In the genomic region with DNA sequence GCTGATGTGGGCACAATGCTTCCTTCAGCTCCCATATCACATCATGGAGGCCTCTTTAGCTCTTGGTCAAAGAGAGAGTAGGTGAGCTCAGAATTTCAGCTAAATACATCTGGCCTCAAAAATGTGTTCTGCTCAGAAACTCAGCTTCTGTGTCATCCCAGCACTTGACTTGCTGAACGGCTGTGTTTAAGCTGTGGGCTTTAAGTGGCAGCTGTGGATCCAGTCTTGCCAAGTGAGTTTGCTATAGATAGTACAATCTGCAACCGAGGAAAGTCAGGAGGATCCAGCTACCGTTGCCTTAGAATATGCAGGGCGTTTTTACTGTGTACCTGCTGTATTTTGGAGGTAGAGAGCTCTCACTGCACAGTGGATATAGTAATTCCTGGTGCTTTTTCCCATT, we compare ENCODE assay signal across 14 mouse cellular contexts. TPM values are rescaled to one million over a fixed set of nuclear protein-coding genes. Genes with fewer than 3 reads are reported as not detected.
DNase-seq lines count a peak whose midpoint lies in the region; ATAC-seq and TF ChIP-seq lines count a peak whose summit lies in the region.
"Had no signal": no experiment of that assay in that cellular context is flagged by ENCODE, and none has a peak within 500 bp of the region (broad histone marks: within the 10 kb centered on the region; RNA-seq: fewer than 3 reads in every experiment).

No protein-coding gene starts in this region.

- H3K9ac ChIP-seq in embryonic facial prominence, embryonic 14.5 days (ENCODE audit: low read depth, low read length) = no peak overlapping the region
- no peak overlapping the region for H3K9ac ChIP-seq in heart, embryonic 16.5 days (ENCODE audit: low read length)
- H3K9ac ChIP-seq in lung, embryonic 14.5 days = no peak overlapping the region
- no peak overlapping the region for H3K9ac ChIP-seq in limb, embryonic 15.5 days
- H3K9ac ChIP-seq: midbrain, embryonic 12.5 days had no signal

- no peak overlapping the region for H3K4me2 ChIP-seq in embryonic facial prominence, embryonic 14.5 days (ENCODE audit: low read depth, low read length)
- H3K4me2 ChIP-seq in heart, embryonic 16.5 days (ENCODE audit: low read depth, low read length) = no peak overlapping the region
- no peak overlapping the region for H3K4me2 ChIP-seq in lung, embryonic 14.5 days
- no peak overlapping the region for H3K4me2 ChIP-seq in limb, embryonic 15.5 days
- H3K4me2 ChIP-seq: midbrain, embryonic 12.5 days had no signal

- ATAC-seq in embryonic facial prominence, embryonic 14.5 days (ENCODE audit: low read depth) = no peak; the same call in 1 of the 2 replicates
- 0 out of 2 replicates have a peak, but pooled peaks have one; percentile 6 for ATAC-seq in heart, embryonic 16.5 days (replicated peaks; ENCODE audit: extremely low read depth, insufficient read depth, low FRiP score)
- ATAC-seq in lung, embryonic 14.5 days (ENCODE audit: insufficient read depth) = 0 out of 2 replicates have a peak, but pooled peaks have one; percentile 3
- ATAC-seq in limb, embryonic 15.5 days (ENCODE audit: insufficient number of reproducible peaks, low FRiP score, low TSS enrichment, low read depth) = no peak

- H3K4me1 ChIP-seq in embryonic facial prominence, embryonic 14.5 days (ENCODE audit: control insufficient read depth, insufficient read depth, low read length) = no peaks in the 10 kb centered on the region
- H3K4me1 ChIP-seq in embryonic facial prominence, embryonic 10.5 days = no peaks in the 10 kb centered on the region
- H3K4me1 ChIP-seq in heart, embryonic 16.5 days (ENCODE audit: control insufficient read depth, insufficient read depth, low read length) = peaks cover 15% of the 10 kb centered on the region
- H3K4me1 ChIP-seq in lung, embryonic 14.5 days (ENCODE audit: insufficient read depth) = no peaks in the 10 kb centered on the region
- peaks cover 13% of the 10 kb centered on the region for H3K4me1 ChIP-seq in limb, embryonic 15.5 days

- WGBS in embryonic facial prominence, embryonic 14.5 days = 82% methylated on average over 4 of the region's 4 CpGs
- WGBS in embryonic facial prominence, embryonic 10.5 days = 93% methylated on average over 4 of the region's 4 CpGs
- 39% methylated on average over 4 of the region's 4 CpGs for WGBS in heart, embryonic 16.5 days
- 74% methylated on average over 4 of the region's 4 CpGs for WGBS in lung, embryonic 14.5 days
- WGBS in limb, embryonic 15.5 days = 69% methylated on average over 4 of the region's 4 CpGs

- peak; percentile 19 for DNase-seq in embryonic facial prominence, embryonic 14.5 days (ENCODE audit: low spot score)
- DNase-seq in embryonic facial prominence, embryonic 10.5 days (ENCODE audit: low spot score) = no peak
- DNase-seq in heart, adult 8-10 months (ENCODE audit: low spot score) = no peak
- DNase-seq in lung, embryonic 14.5 days = no peak
- no peak for DNase-seq in lung, postnatal 25 days (ENCODE audit: low spot score)
- no peak for DNase-seq in adrenal gland, adult 2 months
- DNase-seq: cerebellum, adult 18-20 months; gastrocnemius, postnatal 14 days had no signal

- H3K4me3 ChIP-seq in embryonic facial prominence, embryonic 14.5 days (ENCODE audit: low read depth, low read length) = no peak overlapping the region
- H3K4me3 ChIP-seq in embryonic facial prominence, embryonic 10.5 days = no peak overlapping the region
- H3K4me3 ChIP-seq in heart, embryonic 16.5 days (ENCODE audit: low read length) = no peak overlapping the region
- H3K4me3 ChIP-seq in lung, embryonic 14.5 days (ENCODE audit: low read depth, low read length) = no peak overlapping the region
- H3K4me3 ChIP-seq in limb, embryonic 15.5 days = no peak overlapping the region
- H3K4me3 ChIP-seq: erythroblast, embryonic 14.5 days; midbrain, embryonic 12.5 days; myocyte had no signal

- peaks cover 100% of the 10 kb centered on the region for H3K36me3 ChIP-seq in embryonic facial prominence, embryonic 14.5 days (ENCODE audit: control insufficient read depth, insufficient read depth, low read length)
- H3K36me3 ChIP-seq in embryonic facial prominence, embryonic 10.5 days (replicated peaks) = peaks cover 100% of the 10 kb centered on the region
- peaks cover 53% of the 10 kb centered on the region for H3K36me3 ChIP-seq in heart, embryonic 16.5 days (ENCODE audit: control insufficient read depth, insufficient read depth)
- H3K36me3 ChIP-seq in lung, embryonic 14.5 days (ENCODE audit: insufficient read depth) = peaks cover 99% of the 10 kb centered on the region
- peaks cover 86% of the 10 kb centered on the region for H3K36me3 ChIP-seq in limb, embryonic 15.5 days

- no peak overlapping the region for H3K27ac ChIP-seq in embryonic facial prominence, embryonic 14.5 days (replicated peaks; ENCODE audit: low read depth, low read length)
- no peak overlapping the region for H3K27ac ChIP-seq in embryonic facial prominence, embryonic 10.5 days (replicated peaks)
- H3K27ac ChIP-seq in heart, embryonic 16.5 days (ENCODE audit: low read length) = peak overlapping the region; percentile 56
- H3K27ac ChIP-seq in lung, embryonic 14.5 days (ENCODE audit: low read depth) = peak overlapping the region; percentile 54
- peak overlapping the region; percentile 29 for H3K27ac ChIP-seq in limb, embryonic 15.5 days
- H3K27ac ChIP-seq: midbrain, embryonic 12.5 days had no signal

- H3K27me3 ChIP-seq in embryonic facial prominence, embryonic 14.5 days (replicated peaks; ENCODE audit: control insufficient read depth, insufficient read depth, low read length) = no peaks in the 10 kb centered on the region
- H3K27me3 ChIP-seq in embryonic facial prominence, embryonic 10.5 days (replicated peaks; ENCODE audit: low read depth, poor library complexity, severe bottlenecking) = no peaks in the 10 kb centered on the region
- no peaks in the 10 kb centered on the region for H3K27me3 ChIP-seq in heart, embryonic 16.5 days (ENCODE audit: control insufficient read depth, insufficient read depth, low read length)
- no peaks in the 10 kb centered on the region for H3K27me3 ChIP-seq in lung, embryonic 14.5 days (ENCODE audit: insufficient read depth, low read length)
- H3K27me3 ChIP-seq in limb, embryonic 15.5 days = no peaks in the 10 kb centered on the region
- H3K27me3 ChIP-seq: CH12.LX; midbrain, embryonic 12.5 days had no signal

- no peak for TF ChIP-seq CTCF in lung, embryonic 14.5 days (IDR thresholded peaks at IDR 0.05; ENCODE audit: low read depth)

- H3K9me3 ChIP-seq in embryonic facial prominence, embryonic 14.5 days (ENCODE audit: control insufficient read depth, low read length) = no peaks in the 10 kb centered on the region
- H3K9me3 ChIP-seq in embryonic facial prominence, embryonic 10.5 days = no peaks in the 10 kb centered on the region
- no peaks in the 10 kb centered on the region for H3K9me3 ChIP-seq in heart, embryonic 16.5 days (replicated peaks; ENCODE audit: control insufficient read depth, low read length)
- H3K9me3 ChIP-seq in lung, embryonic 14.5 days (ENCODE audit: low read depth, low read length) = no peaks in the 10 kb centered on the region
- no peaks in the 10 kb centered on the region for H3K9me3 ChIP-seq in limb, embryonic 15.5 days
- H3K9me3 ChIP-seq: midbrain, embryonic 12.5 days had no signal

RNA-seq across cellular contexts. Expression of gene Patz1, which starts 13.7 kb away (rescaled TPM):
- 35.3 and 41.0 TPM in 2 replicates for polyA plus RNA-seq in embryonic facial prominence, embryonic 14.5 days (2014; fragmentation: Nextera tagmentation; extraction: Ambion mirVana)
- 91.5 and 96.8 TPM in 2 replicates for polyA plus RNA-seq in embryonic facial prominence, embryonic 10.5 days (2016; fragmentation: Nextera tagmentation; extraction: Ambion mirVana)
- polyA plus RNA-seq in heart, embryonic 16.5 days (2015; fragmentation: Nextera tagmentation; extraction: Ambion mirVana) = 25.7 and 26.3 TPM in 2 replicates
- 10 to 100 TPM; 21.3 to 33.6 (median 25.4) TPM for total RNA-seq in heart, adult 8-10 months (2022)
- 60.7 and 61.3 TPM in 2 replicates for polyA plus RNA-seq in lung, embryonic 14.5 days (2014; fragmentation: Nextera tagmentation; extraction: Ambion mirVana)
- polyA plus RNA-seq in limb, embryonic 15.5 days (2015; fragmentation: Nextera tagmentation; extraction: Ambion mirVana) = 28.4 and 32.3 TPM in 2 replicates
- 10 to 100 TPM; 19.7 to 30.4 TPM for total RNA-seq in adrenal gland, adult 2 months (2021)
- polyA plus RNA-seq in adrenal gland, adult 2 months (2012; rRNA removed) = 73.0 and 73.9 TPM in 2 replicates

RNA-seq across cellular contexts. Expression of gene Pik3ip1, which starts 27.8 kb away (rescaled TPM):
- polyA plus RNA-seq in embryonic facial prominence, embryonic 14.5 days (2014; fragmentation: Nextera tagmentation; extraction: Ambion mirVana) = 14.4 and 16.2 TPM in 2 replicates
- 7.3 and 11.2 TPM in 2 replicates for polyA plus RNA-seq in embryonic facial prominence, embryonic 10.5 days (2016; fragmentation: Nextera tagmentation; extraction: Ambion mirVana)
- polyA plus RNA-seq in heart, embryonic 16.5 days (2015; fragmentation: Nextera tagmentation; extraction: Ambion mirVana) = 40.9 and 41.1 TPM in 2 replicates
- 10 to 100 TPM; 37.3 to 67.8 (median 56.9) TPM for total RNA-seq in heart, adult 8-10 months (2022)
- 6.4 and 8.5 TPM in 2 replicates for polyA plus RNA-seq in lung, embryonic 14.5 days (2014; fragmentation: Nextera tagmentation; extraction: Ambion mirVana)
- 15.6 and 17.9 TPM in 2 replicates for polyA plus RNA-seq in limb, embryonic 15.5 days (2015; fragmentation: Nextera tagmentation; extraction: Ambion mirVana)
- total RNA-seq in adrenal gland, adult 2 months (2021) = 10 to 100 TPM in 1 of 2 experiments, 1 to 10 TPM in 1; 8.0 to 14.0 TPM
- 40.3 and 43.3 TPM in 2 replicates for polyA plus RNA-seq in adrenal gland, adult 2 months (2012; rRNA removed)

RNA-seq across cellular contexts. Expression of gene Drg1, which starts 36.2 kb away (rescaled TPM):
- 177 and 190 TPM in 2 replicates for polyA plus RNA-seq in embryonic facial prominence, embryonic 14.5 days (2014; fragmentation: Nextera tagmentation; extraction: Ambion mirVana)
- 287 and 303 TPM in 2 replicates for polyA plus RNA-seq in embryonic facial prominence, embryonic 10.5 days (2016; fragmentation: Nextera tagmentation; extraction: Ambion mirVana)
- 166 and 198 TPM in 2 replicates for polyA plus RNA-seq in heart, embryonic 16.5 days (2015; fragmentation: Nextera tagmentation; extraction: Ambion mirVana)
- total RNA-seq in heart, adult 8-10 months (2022) = 10 to 100 TPM; 53.6 to 60.6 (median 58.8) TPM
- polyA plus RNA-seq in lung, embryonic 14.5 days (2014; fragmentation: Nextera tagmentation; extraction: Ambion mirVana) = 237 and 245 TPM in 2 replicates
- 191 and 199 TPM in 2 replicates for polyA plus RNA-seq in limb, embryonic 15.5 days (2015; fragmentation: Nextera tagmentation; extraction: Ambion mirVana)
- total RNA-seq in adrenal gland, adult 2 months (2021) = 100 to 1,000 TPM in 1 of 2 experiments, 10 to 100 TPM in 1; 86.3 to 104 TPM
- 5.4 and 7.2 TPM in 2 replicates for polyA plus RNA-seq in adrenal gland, adult 2 months (2012; rRNA removed)

Comparison
In these comparisons a context has a peak if more than half of its experiments do, and no peak if none do; other contexts are left out.
1. ATAC-seq: peak in heart, embryonic 16.5 days (single experiment) and lung, embryonic 14.5 days (single experiment); none in embryonic facial prominence, embryonic 14.5 days (single experiment) and limb, embryonic 15.5 days (single experiment).
2. H3K27ac ChIP-seq: peak in heart, embryonic 16.5 days (single experiment), lung, embryonic 14.5 days (single experiment) and limb, embryonic 15.5 days (single experiment); none in embryonic facial prominence, embryonic 14.5 days (single experiment) and embryonic facial prominence, embryonic 10.5 days (single experiment).
3. RNA of gene Drg1, which starts 36.2 kb away (polyA plus RNA-seq): 287 to 303 TPM in embryonic facial prominence, embryonic 10.5 days, 237 to 245 TPM in lung, embryonic 14.5 days, 166 to 198 TPM in heart, embryonic 16.5 days, 191 to 199 TPM in limb, embryonic 15.5 days and 177 to 190 TPM in embryonic facial prominence, embryonic 14.5 days; 5.4 to 7.2 TPM in adrenal gland, adult 2 months; every median in the first group is over 10 times any median in the second.